Mouse (Mus musculus) skeletal muscle tissue, adult 2 months (tissue): ENCODE measurements around the gene Ung.

ENCODE experiments used
- DNase-seq: peaks from one replicate; pipeline ENCODE4 v3.0.0-alpha.2; 2012; ENCODE audit warnings: low read depth, low spot score

The Ung gene

GRCm38 (mm10) chr5:114163117-114163696, 33.0 kb downstream of the Ung start:
- no peak for DNase-seq

- DNase-seq = no peak
Observed at GRCm38 (mm10) chr5:114170345-114170744, 40.2 kb downstream of the Ung start.

- DNase-seq = no peak
Observed at GRCm38 (mm10) chr5:114172936-114173335, 42.8 kb downstream of the Ung start.

DNA sequence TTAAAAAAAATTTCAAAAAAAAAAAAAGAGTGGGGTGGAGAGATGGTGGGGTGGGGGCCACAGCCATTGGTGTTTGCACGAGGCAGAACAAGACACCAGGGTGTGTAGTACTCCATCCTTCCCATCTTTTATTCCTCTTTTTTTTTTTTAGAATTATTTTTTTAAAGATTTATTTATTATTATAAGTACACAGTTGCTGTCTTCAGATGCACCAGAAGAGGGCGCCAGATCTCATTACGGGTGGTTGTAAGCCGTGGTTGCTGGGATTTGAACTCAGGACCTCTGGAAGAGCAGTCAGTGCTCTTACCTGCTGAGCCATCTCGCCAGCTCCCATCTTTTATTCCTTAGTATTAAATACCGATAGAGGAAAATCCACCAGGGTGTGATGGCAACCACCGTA, 43.3 kb downstream of the Ung start:
- DNase-seq = no peak

DNA sequence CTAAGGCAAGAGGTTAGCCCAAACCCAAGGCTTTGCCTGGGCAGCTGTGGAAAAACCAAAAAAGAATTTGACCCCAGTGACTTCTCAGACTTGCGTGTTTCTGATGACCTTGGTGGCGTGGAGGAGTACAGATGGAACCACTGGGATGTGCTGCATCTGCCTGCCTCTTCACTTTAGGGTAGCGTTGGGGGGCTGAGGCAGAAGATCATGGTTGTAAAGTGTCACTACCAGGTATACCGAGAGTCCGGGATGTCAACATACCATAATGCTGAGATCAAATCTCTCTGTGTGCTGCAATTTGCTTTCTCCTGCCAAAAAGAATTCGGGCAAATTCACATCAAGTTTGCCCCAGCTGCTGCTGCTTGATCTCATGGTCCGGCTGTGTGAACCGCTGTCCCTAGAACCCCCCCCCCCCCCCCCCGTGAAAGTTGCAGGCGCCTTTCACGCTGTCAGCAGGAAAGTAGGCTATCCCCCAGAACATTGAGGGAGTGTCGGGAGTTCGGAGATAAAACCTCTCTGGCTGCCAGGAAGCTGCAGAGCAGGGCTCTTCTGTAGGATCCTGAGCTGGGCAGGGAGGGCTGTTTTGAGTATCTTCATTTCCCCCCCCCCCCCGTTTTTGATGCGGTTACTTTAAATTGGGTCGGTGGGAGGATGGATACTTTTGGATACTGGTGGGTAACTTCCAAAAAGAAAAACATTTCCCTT, 43.8 kb downstream of the Ung start:
- no peak for DNase-seq

DNA sequence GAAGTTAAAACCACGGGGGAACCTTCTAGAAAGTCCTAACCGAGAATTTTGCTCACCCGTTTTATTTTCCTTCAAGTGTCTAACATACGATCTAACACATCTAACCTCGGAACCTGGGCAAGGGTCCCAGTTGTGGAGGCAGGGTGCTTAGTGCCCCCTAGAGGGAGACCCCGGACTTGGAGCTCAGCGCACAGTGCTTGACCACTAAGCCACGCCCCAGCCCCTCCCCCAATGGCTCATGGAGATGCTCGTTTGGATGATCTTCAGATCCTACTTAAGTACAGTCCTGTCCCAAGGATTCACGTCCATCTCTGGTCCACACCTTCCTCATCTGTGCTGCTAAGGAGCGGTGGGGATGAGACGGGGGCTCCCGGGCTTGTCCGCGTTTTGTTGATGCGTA, 44.5 kb downstream of the Ung start:
- peak; percentile 58 for DNase-seq

- DNase-seq = peak; percentile 95
Observed at GRCm38 (mm10) chr5:114175596-114176171, 45.5 kb downstream of the Ung start.

- DNase-seq = no peak
Observed at GRCm38 (mm10) chr5:114176548-114177400, 46.6 kb downstream of the Ung start.

DNA sequence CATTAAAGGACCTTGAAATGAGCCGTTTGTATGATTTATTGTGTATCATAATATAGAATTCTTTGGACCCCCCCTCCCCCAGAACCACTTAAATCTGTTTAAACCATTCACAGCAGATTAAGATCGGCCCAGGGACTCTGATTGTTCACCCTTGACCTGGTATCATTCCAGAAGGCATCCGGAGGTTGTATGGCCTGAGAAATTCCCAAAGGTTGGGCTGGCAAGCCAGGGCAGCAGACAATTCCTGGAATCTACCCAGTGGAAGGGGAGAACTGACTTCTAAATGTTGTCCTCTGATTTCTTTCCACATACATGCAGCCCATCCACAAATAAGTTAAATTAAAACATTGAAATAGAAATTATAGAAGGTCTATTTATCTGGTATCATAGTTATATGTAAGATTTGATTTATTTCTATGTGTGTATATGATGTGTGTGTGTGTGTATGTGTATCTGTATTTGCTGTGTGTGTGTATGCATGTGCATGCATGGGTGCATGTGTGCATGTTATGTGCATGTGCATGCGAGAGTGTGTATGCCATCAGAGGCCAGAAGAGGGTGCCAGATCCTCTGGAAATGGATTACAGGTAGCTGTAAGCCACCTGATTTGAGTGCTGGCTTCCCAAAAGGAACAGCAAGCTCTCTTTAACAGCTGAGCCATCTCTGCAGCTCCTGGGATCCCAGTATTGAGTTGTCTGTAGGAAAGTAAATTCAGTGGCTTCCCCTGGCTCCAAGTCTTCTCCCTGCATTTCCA, 48.0 kb downstream of the Ung start:
- no peak for DNase-seq

- peak; percentile 82 for DNase-seq
Observed at GRCm38 (mm10) chr5:114179541-114179940, 49.4 kb downstream of the Ung start.

GRCm38 (mm10) chr5:114183493-114183892, 53.3 kb downstream of the Ung start:
- DNase-seq = no peak

DNA sequence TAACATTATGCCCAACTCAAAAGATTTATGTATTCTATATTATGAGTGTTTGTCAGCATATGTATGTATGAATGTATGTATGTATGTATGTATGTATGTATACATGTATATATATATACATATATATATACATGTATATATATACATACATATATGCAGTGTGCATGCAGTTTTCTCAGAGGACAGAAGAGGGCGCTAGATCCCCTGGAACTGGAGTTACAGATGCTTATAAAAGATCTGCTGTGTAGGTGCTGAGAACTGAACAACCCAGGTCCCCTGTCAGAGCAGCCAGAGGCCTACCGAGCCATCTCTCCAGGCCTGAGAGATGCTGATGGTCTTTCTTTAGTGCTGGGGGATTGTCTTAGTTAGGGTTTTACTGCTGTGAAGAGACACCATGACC, 56.9 kb downstream of the Ung start:
- DNase-seq = no peak
